15 mouse cellular contexts compared by ENCODE assay signal in the genomic region with DNA sequence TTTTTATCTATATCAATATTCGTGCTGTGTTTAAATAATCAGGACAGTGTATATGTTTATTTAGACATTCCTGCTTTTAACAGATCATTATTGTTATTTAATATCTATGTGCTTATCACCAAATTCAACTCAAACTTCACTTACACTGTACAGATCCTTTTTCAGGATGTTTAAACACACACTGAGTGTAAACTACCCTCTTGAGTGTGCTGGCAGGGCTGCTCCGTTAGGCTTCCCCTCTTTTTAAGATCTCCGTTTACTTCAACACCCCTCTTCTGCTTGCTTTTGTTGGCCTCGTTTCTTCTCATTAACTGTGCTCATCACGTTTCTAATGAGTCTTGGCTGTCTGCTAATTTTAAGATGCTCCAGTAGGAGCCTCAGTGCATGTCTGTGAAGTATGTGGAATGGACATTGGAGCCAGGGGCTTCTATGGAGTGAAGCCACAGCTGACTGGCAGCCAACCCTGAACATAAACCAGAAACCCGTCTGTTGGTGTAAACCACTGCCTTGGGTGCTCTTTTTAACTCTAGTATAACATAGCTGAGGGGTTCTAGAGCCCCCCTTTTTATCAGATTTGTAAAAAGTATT.
"Had no signal": no experiment of that assay in that cellular context is flagged by ENCODE, and none has a peak within 500 bp of the region (broad histone marks: within the 10 kb centered on the region; RNA-seq: fewer than 3 reads in every experiment).

No protein-coding gene starts in this region.

- H3K27me3 ChIP-seq: liver, embryonic 12.5 days; liver, embryonic 15.5 days had no signal

- DNase-seq: kidney, adult 2 months; kidney, postnatal 14 days; kidney, postnatal 4 days; left cerebral cortex, postnatal 4 days; lung, adult 2 months; midbrain, embryonic 14.5 days; thymus, adult 2 months; thymus, postnatal 14 days; thymus, postnatal 4 days had no signal

- H3K9ac ChIP-seq: limb, embryonic 12.5 days; limb, embryonic 15.5 days; liver, embryonic 12.5 days; liver, embryonic 15.5 days had no signal

- ATAC-seq: liver, embryonic 12.5 days had no signal

- H3K36me3 ChIP-seq: limb, embryonic 12.5 days; limb, embryonic 15.5 days; liver, embryonic 12.5 days; liver, embryonic 15.5 days had no signal

- H3K4me3 ChIP-seq: limb, embryonic 12.5 days; limb, embryonic 15.5 days; liver, embryonic 12.5 days; liver, embryonic 15.5 days had no signal

- H3K4me2 ChIP-seq: limb, embryonic 12.5 days; limb, embryonic 15.5 days; liver, embryonic 12.5 days; liver, embryonic 15.5 days; midbrain, embryonic 11.5 days had no signal

- H3K4me1 ChIP-seq: limb, embryonic 15.5 days; liver, embryonic 12.5 days; liver, embryonic 15.5 days had no signal

- H3K27ac ChIP-seq: limb, embryonic 12.5 days; limb, embryonic 15.5 days; liver, embryonic 12.5 days; liver, embryonic 15.5 days; stomach, postnatal 0 days had no signal

- H3K9me3 ChIP-seq: limb, embryonic 12.5 days; limb, embryonic 15.5 days; liver, embryonic 12.5 days; liver, embryonic 15.5 days had no signal
